Mouse (Mus musculus) yolk sac, embryonic 10.5 days (tissue): ENCODE results near the gene Ramac.

Source experiments
- DNase-seq: peaks from one replicate; pipeline ENCODE4 v3.0.0-alpha.2; 2017; ENCODE audit warnings: low spot score

Gene Ramac

DNA sequence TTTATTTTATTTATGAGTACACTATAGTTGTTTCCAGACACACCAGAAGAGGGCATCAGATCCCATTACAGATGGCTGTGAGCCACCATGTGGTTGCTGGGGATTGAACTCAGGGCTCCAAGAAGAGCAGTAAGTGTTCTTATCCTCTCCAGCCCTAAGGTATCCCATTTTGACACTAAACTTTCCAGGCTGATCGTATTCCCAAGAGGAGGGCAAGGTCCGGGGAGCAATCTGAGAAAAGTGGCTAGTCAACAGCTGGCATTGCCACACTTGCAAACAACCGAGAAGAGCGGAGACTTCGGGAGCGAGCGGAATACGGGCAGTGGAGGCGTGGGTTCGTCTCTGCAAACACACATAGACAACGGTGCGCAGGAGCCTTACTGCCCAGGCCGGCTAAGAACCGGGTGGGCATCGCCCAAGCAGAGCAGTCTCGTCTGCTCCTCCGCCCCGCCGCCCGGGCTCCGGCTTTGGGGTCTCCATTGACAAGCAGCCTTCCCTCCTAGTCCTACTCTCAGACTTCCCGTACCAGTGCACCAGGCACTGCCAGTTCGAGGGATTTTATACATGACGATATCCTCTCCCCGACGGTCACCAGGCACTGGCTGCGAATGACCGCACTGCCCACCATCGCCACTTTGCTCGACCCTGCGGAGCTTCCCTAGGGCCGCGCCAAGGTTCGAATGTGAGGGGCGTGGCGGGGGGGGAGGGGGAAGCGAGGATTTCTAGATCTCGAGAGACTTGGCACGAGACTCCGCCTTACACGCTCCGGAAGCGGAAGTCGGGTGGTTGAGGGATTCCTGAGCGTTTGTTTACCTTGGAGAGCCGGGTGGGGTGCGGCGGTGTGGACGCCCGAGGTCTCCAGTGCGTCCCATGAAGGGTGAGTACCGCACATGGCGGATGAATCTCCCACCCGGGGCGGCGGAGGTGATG, at the start of gene Ramac:
Ramac (plus strand) TSS at position 746 of the 930 bp plus-strand sequence.
- DNase-seq: peak; percentile 95

DNA sequence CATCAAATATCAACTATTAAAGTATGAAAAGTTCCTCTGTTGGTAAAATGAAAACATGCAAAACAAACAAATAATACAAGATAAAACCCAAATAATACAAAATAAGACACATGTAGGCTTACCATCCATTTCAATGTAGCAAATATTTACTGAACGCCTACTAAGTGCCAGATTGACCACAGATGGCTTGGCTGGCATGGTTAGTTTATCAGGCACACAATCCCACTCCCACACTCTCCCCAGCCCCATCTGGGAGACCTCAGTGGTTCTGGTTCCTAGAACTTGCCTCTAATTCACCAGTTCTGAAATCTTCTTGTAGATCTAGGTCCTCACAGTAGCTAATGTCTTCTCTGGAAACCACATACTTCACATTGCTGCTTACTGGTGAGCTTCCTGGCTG, 44.1 kb upstream of the Ramac start:
- DNase-seq: no peak

DNA sequence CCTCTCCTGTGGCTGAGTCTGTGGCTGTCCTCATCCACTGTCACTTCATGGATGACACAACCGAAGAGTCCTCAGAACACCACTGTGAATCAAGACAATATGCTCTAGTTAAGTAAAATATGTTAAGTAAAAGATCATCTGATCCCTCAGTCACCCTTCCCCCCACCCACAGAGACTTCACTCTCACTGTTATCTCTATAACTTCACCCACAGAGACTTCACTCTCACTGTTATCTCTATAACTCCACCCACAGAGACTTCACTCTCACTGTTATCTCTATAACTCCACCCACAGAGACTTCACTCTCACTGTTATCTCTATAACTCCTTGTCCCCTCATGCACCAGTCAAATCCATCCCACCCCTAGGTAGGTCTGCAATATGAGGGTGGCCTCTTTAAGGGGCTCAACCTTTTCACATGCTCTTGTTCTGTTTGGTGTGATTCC, 43.5 kb upstream of the Ramac start:
- DNase-seq: no peak

DNA sequence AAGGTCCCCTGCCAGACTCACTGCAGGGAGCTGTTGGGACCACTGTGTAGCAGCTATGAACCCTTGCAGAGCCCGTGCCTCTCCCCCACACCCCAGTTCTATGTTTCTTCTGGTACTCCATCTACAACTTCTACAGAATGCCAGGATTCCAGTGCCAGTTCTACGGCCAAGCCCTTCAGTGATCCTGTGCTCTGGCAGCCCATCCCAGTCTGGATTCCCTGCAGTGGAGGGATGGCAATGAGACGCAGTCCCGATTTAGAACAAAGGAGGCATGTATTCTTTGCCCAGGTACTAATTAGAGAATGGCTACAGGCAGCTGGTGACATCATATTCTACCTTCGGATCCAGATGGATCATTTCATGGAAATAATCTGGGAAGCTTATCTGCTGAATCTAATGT, 41.5 kb upstream of the Ramac start:
- no peak for DNase-seq

DNA sequence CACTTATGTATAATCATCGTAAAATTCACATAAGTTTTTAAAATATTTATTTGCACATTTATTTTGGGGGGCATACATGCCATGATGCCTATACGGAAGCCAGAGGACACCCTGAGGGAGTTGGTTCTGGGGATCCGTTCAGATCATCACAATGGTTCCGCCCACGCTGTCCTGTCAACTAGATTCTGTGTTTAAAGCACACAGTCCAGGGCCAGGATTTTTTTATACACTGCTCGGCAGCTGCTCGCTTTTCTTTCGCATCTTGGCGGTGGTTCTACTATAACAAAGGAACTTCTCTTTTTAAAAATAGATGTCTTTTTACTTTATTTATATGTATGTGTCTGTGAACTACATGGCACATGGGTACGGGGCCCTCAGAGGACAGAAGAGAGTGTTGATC, 38.9 kb upstream of the Ramac start:
- no peak for DNase-seq

DNA sequence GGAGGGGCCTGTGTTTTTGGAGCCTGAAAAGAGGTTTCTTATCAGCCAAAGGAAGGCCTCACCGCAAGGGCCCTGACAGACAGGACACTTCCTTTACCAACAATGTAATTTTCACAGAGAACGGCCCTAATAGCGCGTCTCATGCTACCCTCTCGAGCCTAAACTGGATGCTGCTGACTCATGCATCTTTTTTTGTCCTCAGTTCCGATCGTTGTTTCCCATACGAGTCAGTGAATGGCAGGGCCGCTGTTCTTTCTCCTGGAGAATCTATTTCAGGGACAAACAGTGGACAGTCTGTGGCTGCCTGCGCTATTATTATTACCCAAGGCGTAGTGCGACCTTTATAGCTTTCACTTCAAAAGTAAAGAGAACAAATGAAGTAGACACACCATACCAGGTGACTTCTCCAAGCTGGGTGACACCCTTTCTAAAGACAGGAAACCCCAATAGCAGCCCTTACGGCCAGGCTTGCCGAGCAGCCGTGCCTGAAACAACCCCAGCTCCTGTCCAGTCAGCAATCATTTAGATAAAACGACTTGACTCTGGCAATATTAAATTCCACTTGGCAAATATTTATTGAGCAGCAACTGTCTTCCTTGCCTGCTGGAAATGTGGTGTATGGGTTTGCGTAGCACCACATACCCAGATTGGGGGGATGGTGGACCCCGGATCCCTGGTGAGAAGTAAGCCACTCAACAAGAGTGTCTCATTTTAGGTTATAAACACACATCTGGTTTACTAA, 36.6 kb upstream of the Ramac start:
- no peak for DNase-seq

DNA sequence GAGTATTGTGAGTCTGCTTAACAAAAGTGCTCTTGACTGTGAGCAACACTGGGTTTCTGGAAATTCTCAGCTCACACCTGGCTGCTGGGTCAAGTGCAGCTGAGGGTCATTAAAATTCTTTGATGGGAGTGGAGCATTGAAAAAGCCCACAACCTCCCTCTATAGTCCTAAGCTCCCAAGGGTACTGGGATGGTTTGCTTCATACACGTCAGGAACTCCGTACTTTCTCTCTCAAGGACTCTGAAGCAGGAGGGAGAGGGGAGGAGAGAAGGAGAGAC, 36.1 kb upstream of the Ramac start:
- DNase-seq: no peak

DNA sequence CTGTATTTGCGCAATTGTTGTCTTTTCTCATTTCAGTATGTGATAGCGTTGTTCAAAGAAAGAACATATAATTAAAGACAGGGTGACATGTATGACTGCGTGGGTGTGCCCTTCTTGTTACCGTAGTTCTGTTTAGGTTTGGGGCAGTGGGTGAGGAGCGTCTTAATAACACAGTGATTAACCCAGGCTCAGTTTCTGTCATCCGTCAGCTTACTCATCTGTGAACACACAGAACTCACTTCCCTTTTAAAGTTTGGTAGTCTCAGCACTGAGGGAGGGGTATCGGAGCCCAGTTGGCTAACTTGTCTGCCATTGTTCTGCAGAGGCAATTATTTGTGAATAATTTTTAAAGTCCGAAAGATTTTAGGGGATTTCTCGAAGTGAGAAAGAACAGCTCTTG, 35.0 kb upstream of the Ramac start:
- no peak for DNase-seq

DNA sequence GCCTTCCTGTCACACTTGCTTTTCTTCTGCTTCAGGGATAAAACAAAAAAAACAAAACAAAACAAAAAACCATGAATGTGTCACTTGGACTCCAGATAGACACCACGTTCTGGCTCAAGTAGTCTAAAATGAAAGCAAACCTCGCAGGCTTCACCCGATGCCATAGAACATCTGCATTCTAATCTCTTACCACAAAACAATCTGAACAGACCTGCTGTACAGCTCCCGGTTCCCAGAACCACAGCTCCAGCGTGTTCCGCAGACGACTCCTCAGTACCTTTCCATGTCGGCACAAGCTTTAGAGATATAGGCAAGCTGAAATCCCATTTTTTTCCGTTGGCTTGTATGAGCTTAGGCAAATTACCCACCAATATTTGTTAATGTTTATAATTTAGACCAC, 32.9 kb upstream of the Ramac start:
- DNase-seq: no peak

DNA sequence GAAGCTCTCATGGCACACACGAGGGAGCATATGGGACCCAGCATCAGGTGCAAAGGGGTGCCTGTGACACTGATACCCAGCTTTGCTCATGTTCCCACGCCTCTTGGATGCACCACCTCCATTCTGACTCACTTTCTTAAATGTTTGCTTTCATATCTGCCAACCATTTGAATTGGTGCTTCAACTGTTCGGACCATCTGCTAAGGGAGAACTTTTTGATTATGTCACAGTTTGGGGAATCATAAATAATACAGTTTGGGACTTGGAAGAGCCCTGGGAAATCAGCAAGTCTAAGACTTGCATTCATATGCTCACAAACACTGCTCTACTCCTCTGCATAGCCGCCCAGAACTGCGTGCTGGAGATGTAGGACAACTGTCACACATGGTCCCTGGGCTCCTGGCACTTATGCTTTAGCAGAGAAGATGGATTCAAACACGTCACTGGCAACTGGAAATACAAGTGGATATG, 31.5 kb upstream of the Ramac start:
- DNase-seq: no peak

DNA sequence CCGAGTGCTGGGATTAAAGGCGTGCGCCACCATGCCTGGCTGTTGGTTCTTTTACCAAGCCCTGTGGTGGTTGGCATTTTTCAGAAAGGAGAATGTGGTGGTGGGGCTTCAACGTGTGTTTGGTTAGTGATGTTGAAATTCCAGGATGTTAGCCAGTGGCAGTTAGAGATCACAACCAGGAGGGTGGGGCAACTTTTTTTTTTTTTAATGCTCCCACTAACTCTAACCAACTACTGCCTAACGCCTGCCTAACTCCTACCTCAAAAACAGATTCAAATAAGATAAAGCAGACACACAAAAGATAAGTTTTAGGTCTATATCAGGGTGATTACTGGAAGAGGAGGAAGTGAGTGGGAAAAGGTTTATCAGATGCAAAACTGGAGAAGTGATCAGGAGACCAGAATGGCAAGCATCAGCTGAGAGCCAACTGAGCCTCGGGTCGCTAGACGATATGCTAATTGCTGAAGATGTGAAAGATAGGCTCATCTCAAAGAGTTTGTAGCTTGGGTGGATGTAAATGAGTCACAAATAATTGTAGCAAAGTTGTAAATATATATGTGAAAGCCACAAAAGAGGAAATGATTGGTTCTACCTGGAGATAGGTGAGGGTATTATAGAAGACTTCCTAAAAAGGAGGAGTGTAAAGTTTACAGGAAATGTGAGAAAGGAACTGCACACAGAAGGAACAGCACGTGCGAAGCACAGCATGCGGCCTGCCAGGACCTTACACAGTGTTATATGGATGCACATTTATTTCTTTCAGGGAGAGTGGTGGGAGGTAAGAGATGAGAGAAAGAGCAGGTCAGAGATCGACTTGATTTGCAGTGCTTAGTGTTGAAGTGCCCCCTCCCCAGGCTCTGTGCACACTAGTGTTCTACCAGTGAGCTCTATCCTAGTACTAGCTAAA, 30.3 kb upstream of the Ramac start:
- DNase-seq: no peak

DNA sequence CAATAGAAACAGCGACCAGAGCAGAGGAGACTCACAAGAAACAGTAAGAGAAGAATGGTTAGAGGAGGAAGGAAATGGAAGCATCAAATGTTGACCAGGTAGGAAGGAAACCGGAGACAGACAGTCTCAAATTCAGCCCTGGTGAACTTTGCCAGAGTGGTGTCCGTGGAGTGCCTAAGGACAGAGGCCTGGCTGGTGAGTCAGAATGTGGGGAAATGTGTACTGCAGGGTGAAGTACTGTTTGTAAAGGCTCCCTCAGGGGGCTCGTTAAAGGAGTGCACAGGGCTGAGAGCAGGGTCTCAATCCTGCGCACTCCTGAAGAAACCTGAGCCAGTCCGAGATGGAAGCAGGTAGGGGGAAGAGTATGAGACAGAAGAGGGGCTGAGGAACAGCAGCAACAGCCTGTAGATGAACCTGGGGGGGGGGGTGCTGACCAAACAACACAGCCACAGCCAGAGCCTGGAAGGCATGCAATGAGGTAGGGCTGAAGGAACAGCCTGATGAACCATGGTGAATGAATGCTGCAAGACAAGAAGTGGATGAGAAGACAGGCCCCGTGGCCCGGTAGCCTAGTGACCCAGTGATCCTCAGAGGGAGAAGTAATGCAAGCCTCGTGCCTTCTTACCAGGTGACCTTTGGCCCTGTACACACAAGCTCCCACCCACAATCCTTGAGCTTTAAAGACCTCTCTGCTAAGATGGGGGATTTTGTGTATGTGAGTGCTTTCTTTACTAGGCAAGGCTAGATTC, 27.3 kb upstream of the Ramac start:
- peak; percentile 53 for DNase-seq

DNA sequence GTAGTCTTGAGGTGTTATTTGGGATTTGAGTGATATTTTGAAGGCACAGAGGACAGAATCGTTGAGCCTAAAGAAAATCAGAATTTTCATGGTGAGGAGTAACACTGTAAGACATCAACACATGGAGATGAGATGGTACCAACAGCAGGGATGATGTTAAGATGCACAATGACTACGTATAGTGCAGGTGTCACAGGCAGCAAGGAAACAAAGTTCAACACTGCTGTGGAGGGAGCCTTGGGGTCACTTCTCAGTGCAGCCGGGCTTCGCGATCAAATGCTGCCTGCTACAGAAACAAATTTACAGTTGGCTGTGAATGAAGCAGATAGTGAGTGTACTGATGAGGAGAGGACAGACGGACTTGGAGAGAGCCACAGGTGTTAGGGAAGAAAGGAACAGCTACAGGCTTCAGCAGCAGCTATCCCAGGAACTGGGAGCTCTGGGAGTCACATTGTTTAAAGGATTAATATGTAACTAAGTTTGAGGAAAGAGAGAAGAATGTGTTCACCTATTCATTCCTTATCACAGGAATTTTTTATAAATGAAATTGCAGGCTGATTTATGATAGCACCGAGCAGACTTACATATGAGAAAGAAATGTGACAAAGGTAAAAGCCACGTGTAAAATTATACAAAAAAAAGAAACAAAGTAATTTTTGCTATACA, 23.9 kb upstream of the Ramac start:
- DNase-seq: no peak

DNA sequence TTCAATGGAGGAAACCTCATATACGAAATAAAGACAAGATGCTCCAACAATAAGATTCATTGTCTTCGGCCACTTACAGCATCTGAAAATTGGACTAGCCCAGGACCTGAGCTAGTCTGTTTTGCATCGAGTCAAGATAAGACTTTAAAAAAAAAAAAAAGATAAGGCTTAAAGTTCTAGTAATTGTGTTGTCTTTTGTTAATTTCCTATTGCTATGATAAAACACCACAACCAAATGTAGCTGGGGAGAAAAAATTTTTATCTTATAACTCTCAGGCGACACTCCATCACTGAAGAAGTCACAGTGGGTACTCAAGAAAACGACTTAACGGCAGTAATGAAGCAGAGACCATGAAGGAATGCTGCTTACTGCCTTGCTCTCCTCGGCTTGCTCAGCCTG, 22.7 kb upstream of the Ramac start:
- DNase-seq: no peak

DNA sequence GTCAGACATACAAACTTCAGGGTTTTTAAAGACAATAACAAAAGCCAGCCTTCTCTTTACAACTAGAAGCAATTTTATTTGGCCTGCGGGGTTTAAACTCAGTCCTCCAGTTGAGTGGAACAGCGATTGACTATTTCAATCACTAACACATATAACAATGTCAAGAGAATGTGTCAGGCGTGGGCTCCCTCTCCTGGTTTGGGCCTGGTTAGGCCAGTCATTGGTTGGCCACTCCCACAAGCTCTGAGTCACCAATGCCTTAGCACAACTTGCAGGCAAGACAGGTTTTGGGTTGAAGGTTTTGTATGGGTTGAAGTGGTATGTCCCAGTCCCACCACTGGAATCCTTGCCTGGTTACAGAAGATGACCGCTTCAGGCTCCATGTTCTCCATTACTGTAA, 18.6 kb upstream of the Ramac start:
- no peak for DNase-seq

DNA sequence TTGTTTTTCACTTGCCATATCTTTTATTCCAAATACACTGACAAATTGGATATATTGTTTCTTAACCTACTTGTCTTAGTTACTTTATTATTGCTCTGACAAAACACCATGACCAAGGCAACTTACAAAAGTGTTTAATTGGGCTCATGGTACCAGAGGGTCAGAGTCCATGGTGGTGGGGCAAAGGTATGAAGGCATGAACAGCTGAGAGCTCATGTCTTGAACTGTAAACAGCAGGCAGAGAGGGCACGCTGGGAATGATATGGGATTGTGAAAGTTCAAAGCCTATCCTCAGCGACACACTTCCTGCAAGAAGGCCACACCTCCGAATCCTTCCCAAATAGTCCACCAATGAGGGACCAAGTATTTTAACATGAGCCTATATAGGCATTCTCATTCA, 14.8 kb upstream of the Ramac start:
- DNase-seq: no peak

DNA sequence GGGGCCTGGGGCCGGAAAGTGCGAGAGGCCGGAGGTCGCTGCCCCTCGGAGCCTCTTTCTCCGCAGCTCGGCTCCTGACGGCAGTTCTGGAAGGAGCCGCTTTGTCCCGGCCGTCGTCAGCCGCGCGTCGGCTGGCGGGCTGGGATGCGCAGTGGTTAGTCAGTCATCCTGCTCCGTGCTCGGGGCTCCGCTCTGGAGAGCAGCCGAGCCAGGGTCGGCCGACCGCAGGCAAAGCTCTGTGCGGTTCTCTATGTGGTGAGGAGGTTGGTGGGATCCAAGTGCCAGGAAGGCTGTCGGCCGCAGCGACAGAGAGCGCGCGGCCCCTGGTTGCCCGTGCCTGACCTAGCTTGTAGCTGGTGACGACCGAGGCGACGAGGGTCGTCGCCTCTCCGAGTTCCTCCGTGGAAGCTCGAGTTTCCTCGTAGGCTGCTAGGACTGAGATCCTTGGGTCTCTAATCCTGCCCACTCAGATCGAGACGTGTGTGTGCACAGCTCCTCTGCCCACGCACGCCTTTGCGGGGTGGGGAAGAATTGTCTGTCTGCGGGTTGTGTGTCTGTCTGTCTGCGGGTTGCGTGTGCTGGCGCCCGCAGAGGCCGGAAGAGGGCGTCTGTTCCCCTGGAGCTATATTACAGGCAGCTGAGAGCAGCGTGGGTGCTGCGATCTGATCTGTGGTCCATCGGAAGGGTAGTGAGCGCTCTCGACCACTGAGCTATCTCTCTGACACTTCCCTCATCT, 553 bp downstream of the Ramac start:
- no peak for DNase-seq

DNA sequence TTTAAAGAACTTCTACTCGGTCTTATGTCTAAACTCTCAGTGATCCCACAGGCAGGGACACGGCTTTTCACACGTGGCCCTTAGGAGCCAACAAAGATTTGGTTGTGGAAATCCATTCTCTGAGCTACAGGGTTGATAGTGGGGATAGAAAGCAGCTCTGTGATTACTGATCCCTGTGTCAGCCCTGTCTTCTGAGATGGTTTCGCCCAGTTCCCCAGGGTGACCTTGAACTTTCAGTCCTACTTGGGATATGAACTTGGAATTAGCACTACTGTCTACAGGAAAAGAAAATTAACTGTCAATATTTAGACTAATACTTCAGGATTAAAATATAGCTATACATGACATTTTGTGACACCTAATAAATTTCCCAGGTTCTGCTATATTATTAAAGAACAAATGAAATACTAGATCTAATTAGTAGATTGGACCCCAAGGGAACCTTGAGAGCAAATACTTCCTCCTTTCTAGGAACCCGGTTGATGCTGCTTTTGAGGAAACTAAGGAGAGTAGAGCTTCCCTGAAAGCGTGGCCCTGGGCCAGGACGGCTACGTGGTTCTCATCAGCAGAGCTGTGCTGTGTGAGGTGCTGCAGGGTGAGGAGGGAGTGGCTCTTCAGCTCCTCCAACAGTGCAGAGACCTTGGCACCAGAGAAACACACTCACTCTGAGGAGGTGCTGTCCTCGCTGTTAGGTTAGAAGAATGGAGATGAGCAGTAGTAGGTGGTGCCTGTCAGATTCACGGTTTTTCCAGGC, 10.2 kb downstream of the Ramac start:
- no peak for DNase-seq

DNA sequence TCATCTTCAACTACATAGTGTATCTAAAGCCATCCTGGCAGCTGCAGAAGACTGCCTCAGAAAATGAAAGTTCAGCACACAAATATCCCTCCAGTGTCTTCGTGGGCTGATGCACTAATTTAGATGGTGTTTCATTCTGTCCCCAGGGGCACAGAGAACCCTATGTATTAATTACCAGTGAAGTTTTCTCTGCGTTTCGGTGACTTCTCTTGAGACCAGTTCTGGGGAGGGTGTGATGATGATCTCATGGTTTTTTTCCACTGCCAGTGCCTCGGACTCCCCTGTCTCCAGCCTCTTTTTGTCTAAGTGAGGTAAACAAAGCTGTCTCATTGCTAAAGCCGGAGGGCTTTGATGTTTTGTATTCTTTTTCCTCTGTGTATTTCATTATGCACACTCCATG, 12.6 kb downstream of the Ramac start:
- no peak for DNase-seq
